Mouse (Mus musculus) CH12.LX (cell line): ENCODE results near the gene Stk35. TPM values are rescaled to one million over a fixed set of nuclear protein-coding genes. Genes with fewer than 3 reads are reported as not detected.

ENCODE experiments used
- DNase-seq: peaks from one replicate; pipeline ENCODE4 v3.0.0-alpha.2; 2013; ENCODE audit errors: extremely low read depth
- H3K27ac ChIP-seq: 2 replicates; pipeline ENCODE4 v1.5.1; 2012; ENCODE audit warnings: low read depth, mild to moderate bottlenecking, control low read depth, moderate library complexity; ENCODE audit not compliant: insufficient read depth
- H3K27me3 ChIP-seq: replicated peaks from 2 replicates; pipeline ENCODE3; 2012; ENCODE audit warnings: inconsistent platforms
- H3K36me3 ChIP-seq, 2 experiments: replicated peaks in 1 of 2; 2 replicates each; pipeline versions ENCODE3 to v1.6.1; 2012; ENCODE audit warnings: inconsistent platforms in 1 of 2, low read length in 1 of 2, mild to moderate bottlenecking in 1 of 2, mixed read lengths in 1 of 2, moderate library complexity in 1 of 2; ENCODE audit not compliant: control insufficient read depth in 1 of 2, insufficient read depth in 1 of 2
- H3K4me1 ChIP-seq, 2 experiments: 2 replicates each; pipeline ENCODE4 v1.6.1; 2012; ENCODE audit warnings: inconsistent platforms in 1 of 2, moderate library complexity in 1 of 2; ENCODE audit not compliant: insufficient read depth in 2 of 2, control insufficient read depth in 1 of 2
- H3K4me2 ChIP-seq: 2 replicates; pipeline ENCODE4 v1.6.1; 2012; ENCODE audit warnings: low read depth, mild to moderate bottlenecking, control low read depth; ENCODE audit not compliant: poor library complexity, insufficient read depth, severe bottlenecking
- H3K4me3 ChIP-seq, 3 experiments: fragments of 150-350 bp in 1 of 3; sonication (generic) in 1 of 3; replicated peaks in 1 of 3; 2 replicates each; pipeline versions ENCODE3 to v1.5.1; 2011 to 2012; ENCODE audit warnings: low read depth in 2 of 3, low read length in 2 of 3, mild to moderate bottlenecking in 2 of 3, moderate library complexity in 2 of 3, control low read depth in 1 of 3, improper control_type of control experiment in 1 of 3, inconsistent platforms in 1 of 3, mixed read lengths in 1 of 3; ENCODE audit not compliant: poor library complexity in 1 of 3
- H3K79me2 ChIP-seq: replicated peaks from 2 replicates; pipeline ENCODE4 v1.6.1; 2012; ENCODE audit warnings: mild to moderate bottlenecking, moderate library complexity; ENCODE audit not compliant: control insufficient read depth, poor library complexity, insufficient read depth, severe bottlenecking; ENCODE audit errors: extremely low read depth
- H3K9ac ChIP-seq: 2 replicates; pipeline ENCODE4 v1.6.1; 2012; ENCODE audit warnings: low read depth, mild to moderate bottlenecking, control low read depth, moderate library complexity; ENCODE audit not compliant: insufficient read depth
- H3K9me3 ChIP-seq: replicated peaks from 2 replicates; pipeline ENCODE3; 2012; ENCODE audit warnings: low read length, inconsistent platforms, mixed read lengths
- BHLHE40 ChIP-seq: IDR thresholded peaks from 2 replicates; pipeline ENCODE4 v1.6.1; 2011; ENCODE audit warnings: mild to moderate bottlenecking, low read depth, low read length, improper control_type of control experiment
- CHD1 ChIP-seq: IDR thresholded peaks from 2 replicates; pipeline ENCODE4 v1.6.1; 2012; ENCODE audit warnings: low read depth, low read length, improper control_type of control experiment, inconsistent platforms
- ELF1 ChIP-seq: IDR thresholded peaks from 2 replicates; pipeline ENCODE4 v1.6.1; 2014; ENCODE audit warnings: low read depth, mild to moderate bottlenecking, inconsistent platforms, low read length, improper control_type of control experiment
- EP300 ChIP-seq: IDR thresholded peaks from 2 replicates; pipeline ENCODE4 v1.6.1; 2011; ENCODE audit warnings: low read length, improper control_type of control experiment
- ETS1 ChIP-seq: conservative IDR thresholded peaks from 2 replicates; pipeline ENCODE4 v1.6.1; 2012; ENCODE audit warnings: low read depth, mild to moderate bottlenecking, inconsistent platforms, low read length, improper control_type of control experiment, moderate library complexity
- JUN ChIP-seq: IDR thresholded peaks from 2 replicates; pipeline ENCODE4 v1.6.1; 2011; ENCODE audit warnings: low read depth, mild to moderate bottlenecking, low read length, improper control_type of control experiment, moderate library complexity; ENCODE audit not compliant: insufficient read depth
- JUND ChIP-seq: conservative IDR thresholded peaks from 2 replicates; pipeline ENCODE4 v1.6.1; 2011; ENCODE audit warnings: low read depth, low read length, improper control_type of control experiment
- KAT2A ChIP-seq: IDR thresholded peaks from 2 replicates; pipeline ENCODE4 v1.6.1; 2012; ENCODE audit warnings: low read length, improper control_type of control experiment, inconsistent platforms; ENCODE audit not compliant: insufficient replicate concordance
- MAX ChIP-seq: IDR thresholded peaks from 2 replicates; pipeline ENCODE4 v1.6.1; 2011; ENCODE audit warnings: low read length, improper control_type of control experiment
- MEF2A ChIP-seq: IDR thresholded peaks from 2 replicates; pipeline ENCODE4 v1.6.1; 2014; ENCODE audit warnings: low read depth, mild to moderate bottlenecking, inconsistent platforms, low read length, improper control_type of control experiment, borderline replicate concordance
- NELFE ChIP-seq: IDR thresholded peaks from 2 replicates; pipeline ENCODE4 v1.6.1; 2011; ENCODE audit warnings: low read depth, low read length, improper control_type of control experiment
- NRF1 ChIP-seq: IDR thresholded peaks from 2 replicates; pipeline ENCODE4 v1.6.1; 2014; ENCODE audit warnings: low read depth, mild to moderate bottlenecking, inconsistent platforms, low read length, improper control_type of control experiment, moderate library complexity
- POLR2A ChIP-seq: IDR thresholded peaks from 2 replicates; pipeline ENCODE4 v1.6.1; 2011; ENCODE audit warnings: low read depth, mild to moderate bottlenecking, improper control_type of control experiment, low read length
- TBP ChIP-seq: conservative IDR thresholded peaks from 2 replicates; pipeline ENCODE4 v1.6.1; 2011; ENCODE audit warnings: low read depth, low read length, improper control_type of control experiment
- USF2 ChIP-seq: conservative IDR thresholded peaks from 2 replicates; pipeline ENCODE4 v1.6.1; 2011; ENCODE audit warnings: low read depth, low read length, improper control_type of control experiment
- ZKSCAN1 ChIP-seq: IDR thresholded peaks from 2 replicates; pipeline ENCODE4 v1.6.1; 2012; ENCODE audit warnings: low read depth, inconsistent platforms, low read length, improper control_type of control experiment, borderline replicate concordance
- ZMIZ1 ChIP-seq: IDR thresholded peaks from 2 replicates; pipeline ENCODE4 v1.6.1; 2012; ENCODE audit warnings: low read depth, mild to moderate bottlenecking, inconsistent platforms, low read length, improper control_type of control experiment
- ZNF384 ChIP-seq: IDR thresholded peaks from 2 replicates; pipeline ENCODE4 v1.6.1; 2012; ENCODE audit warnings: low read depth, low read length, improper control_type of control experiment, inconsistent platforms
- dilution Hi-C: fragments of 300-500 bp; cut with MboI; formaldehyde crosslinking; loops from 2 replicates; pipeline ENCODE4 v1.14.3; 2020; ENCODE audit warnings: low sequenced_read_pairs; ENCODE audit not compliant: extremely low pct_unique_long_range_greater_than_20kb, extremely low pct_ligation_motif_present
- in situ Hi-C: fragments of 300-500 bp; cut with MboI; formaldehyde crosslinking; loops from 3 replicates; pipeline ENCODE4 v1.14.3; 2019; ENCODE audit warnings: low sequenced_read_pairs, low pct_ligation_motif_present, low pct_unique_long_range_greater_than_20kb, mixed read lengths
- polyA plus RNA-seq: library from polyadenylated mRNA; unstranded; fragments of >175 nt; gene quantifications from 2 replicates; pipeline ENCODE4 v1.2.1, GENCODE M21; 2012; ENCODE audit warnings: low read depth; ENCODE audit not compliant: insufficient read length
- total RNA-seq, 2 experiments: library from RNA; depleted of rRNA; stranded (reverse); fragments of 300-350 nt in 1 of 2; fragments of >200 nt in 1 of 2; gene quantifications; 2 replicates each; pipeline ENCODE4 v1.2.3; 2012 to 2014

The Stk35 gene
- total and polyA plus RNA-seq, 3 experiments: 4.5 to 22.7 (median 7.3) TPM

GRCm38 (mm10) chr2:129826141-129826540 lies 25.8 kb downstream of the Stk35 start:
- Histone ChIP-seq H3K9ac (no peak overlapping the region), H3K9me3 (no peaks in the 10 kb centered on the region), H3K4me3 (no peak overlapping the region), H3K27me3 (no peaks in the 10 kb centered on the region), H3K4me2 (no peak overlapping the region), H3K36me3 (peaks cover 28 to 88% of the 10 kb centered on the region in 2 experiments), H3K79me2 (peaks cover 3% of the 10 kb centered on the region), H3K27ac (no peak overlapping the region), H3K4me1 (no peaks in the 10 kb centered on the region)
- in situ Hi-C loops (no loop called here), dilution Hi-C loops (no loop called here)
- no peak for DNase-seq
- TF ChIP-seq ZKSCAN1: no peak
- no peak for TF ChIP-seq ELF1
- no peak for TF ChIP-seq BHLHE40
- TF ChIP-seq ZMIZ1: no peak
- TF ChIP-seq ZNF384: no peak
- no peak for TF ChIP-seq NELFE
- no peak for TF ChIP-seq KAT2A
- TF ChIP-seq NRF1: no peak
- TF ChIP-seq MAX: no peak
- no peak for TF ChIP-seq POLR2A
- no peak for TF ChIP-seq TBP

GRCm38 (mm10) chr2:129832993-129833392 lies 32.7 kb downstream of the Stk35 start:
- Histone ChIP-seq H3K9me3 (no peaks in the 10 kb centered on the region), H3K4me3 (no peak overlapping the region), H3K27me3 (no peaks in the 10 kb centered on the region), H3K79me2 (no peaks in the 10 kb centered on the region), H3K4me2 (no peak overlapping the region), H3K9ac (no peak overlapping the region), H3K4me1 (no peaks in the 10 kb centered on the region), H3K27ac (no peak overlapping the region), H3K36me3 (peaks cover 20 to 43% of the 10 kb centered on the region in 2 experiments)
- no peak for TF ChIP-seq USF2
- no peak for TF ChIP-seq JUND
- TF ChIP-seq EP300: no peak
- in situ Hi-C loops: no loop called here
- dilution Hi-C loops: no loop called here
- no peak for DNase-seq

GRCm38 (mm10) chr2:129834221-129834620 lies 33.9 kb downstream of the Stk35 start:
- Histone ChIP-seq H3K36me3 (peaks cover 8 to 30% of the 10 kb centered on the region in 2 experiments), H3K27ac (no peak overlapping the region), H3K4me1 (no peaks in the 10 kb centered on the region), H3K79me2 (no peaks in the 10 kb centered on the region), H3K9me3 (no peaks in the 10 kb centered on the region)
- in situ Hi-C loops: no loop called here
- TF ChIP-seq MEF2A (no peak), JUN (no peak), ETS1 (no peak), CHD1 (no peak)
- TF ChIP-seq, all 38 proteins: peak for 0
- Histone ChIP-seq H3K9ac (no peak overlapping the region), H3K4me3 (no peak overlapping the region), H3K27me3 (no peaks in the 10 kb centered on the region), H3K4me2 (no peak overlapping the region)
- DNase-seq: no peak
- dilution Hi-C loops: no loop called here
